Mouse (Mus musculus): ENCODE results near the gene Fitm1. TPM values are rescaled to one million over a fixed set of nuclear protein-coding genes. Genes with fewer than 3 reads are reported as not detected.

Fitm1 gene
- total and polyA plus RNA-seq, 2 experiments = 7.5 to 45.7 TPM

- DNase-seq (ENCODE audit: extremely low read depth, low read depth, low spot score) = no peak
- peak within 1 kb of the TSS; percentile 75 for H3K4me3 ChIP-seq (ENCODE audit: insufficient read depth, low read depth, low read length)
- 74% methylated on average over 7 of the region's 7 CpGs for WGBS
- H3K36me3 ChIP-seq (ENCODE audit: control insufficient read depth, insufficient read depth, low read length) = peaks cover 38% of the 10 kb centered on the region
- H3K79me2 ChIP-seq (ENCODE audit: control insufficient read depth, insufficient read depth, low read length) = peaks cover 2% of the 10 kb centered on the region; the same call in 1 of the 2 replicates
- no peak for TF ChIP-seq CTCF (IDR thresholded peaks at IDR 0.05; ENCODE audit: low read depth, low read length)
- TF ChIP-seq POLR2A (IDR thresholded peaks at IDR 0.05; ENCODE audit: extremely low read depth, insufficient read depth, low read length) = no peak
- H3K9ac ChIP-seq (ENCODE audit: low read depth, low read length) = peak within 1 kb of the TSS; percentile 83
- H3K27me3 ChIP-seq (ENCODE audit: control insufficient read depth, insufficient read depth, low read length) = no peaks in the 10 kb centered on the region
- H3K27ac ChIP-seq (replicated peaks; ENCODE audit: insufficient read depth, low read depth, low read length) = peak within 1 kb of the TSS; percentile 96
- H3K4me1 ChIP-seq (ENCODE audit: control insufficient read depth, insufficient read depth, low read length) = peaks cover 22% of the 10 kb centered on the region
Observed at GRCm38 (mm10) chr14:55603271-55603632, 27.8 kb downstream of the Fitm1 start, which contains the start of gene Irf9. TSS of gene Irf9 (plus strand) at chr14:55603571.

- peaks cover 39% of the 10 kb centered on the region for H3K36me3 ChIP-seq (ENCODE audit: control insufficient read depth, insufficient read depth, low read length)
- peaks cover 2% of the 10 kb centered on the region; the same call in 1 of the 2 replicates for H3K79me2 ChIP-seq (ENCODE audit: control insufficient read depth, insufficient read depth, low read length)
- 4% methylated on average over 19 of the region's 19 CpGs for WGBS
- H3K27ac ChIP-seq (replicated peaks; ENCODE audit: insufficient read depth, low read depth, low read length) = peak overlapping the region; percentile 96
- peak; percentile 96 for DNase-seq (ENCODE audit: extremely low read depth, low read depth, low spot score)
- peak overlapping the region; percentile 75 for H3K4me3 ChIP-seq (ENCODE audit: insufficient read depth, low read depth, low read length)
- H3K27me3 ChIP-seq (ENCODE audit: control insufficient read depth, insufficient read depth, low read length) = no peaks in the 10 kb centered on the region
- H3K9ac ChIP-seq (ENCODE audit: low read depth, low read length) = peak overlapping the region; percentile 83
- H3K4me1 ChIP-seq (ENCODE audit: control insufficient read depth, insufficient read depth, low read length) = peaks cover 22% of the 10 kb centered on the region
- TF ChIP-seq CTCF (IDR thresholded peaks at IDR 0.05; ENCODE audit: low read depth, low read length) (peak; percentile 94), POLR2A (IDR thresholded peaks at IDR 0.05; ENCODE audit: extremely low read depth, insufficient read depth, low read length) (peak; percentile 24)
Observed at GRCm38 (mm10) chr14:55603633-55604576, 28.5 kb downstream of the Fitm1 start.

DNA sequence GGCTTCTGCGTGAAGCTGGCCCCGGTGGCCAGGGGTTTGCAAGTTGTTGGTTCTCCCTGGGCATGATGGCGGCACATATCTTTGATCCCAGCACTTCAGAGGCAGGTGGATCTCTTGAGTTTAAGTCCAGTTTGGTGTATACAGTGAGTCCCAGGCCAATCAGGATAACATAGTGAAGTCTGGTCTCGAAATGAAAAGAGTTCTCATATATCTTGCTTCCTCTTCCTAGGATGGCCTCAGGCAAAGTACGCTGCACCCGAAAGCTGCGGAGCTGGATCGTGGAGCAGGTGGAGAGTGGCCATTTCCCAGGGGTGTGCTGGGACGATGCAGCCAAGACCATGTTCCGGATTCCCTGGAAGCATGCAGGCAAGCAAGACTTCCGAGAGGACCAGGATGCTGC, 29.4 kb downstream of the Fitm1 start:
- peaks cover 22% of the 10 kb centered on the region for H3K4me1 ChIP-seq (ENCODE audit: control insufficient read depth, insufficient read depth, low read length)
- DNase-seq (ENCODE audit: extremely low read depth, low read depth, low spot score) = no peak
- 81% methylated on average over 11 of the region's 11 CpGs for WGBS

GRCm38 (mm10) chr14:55605743-55606459, 30.5 kb downstream of the Fitm1 start:
- 91% methylated on average over 16 of the region's 16 CpGs for WGBS
- no peak for DNase-seq (ENCODE audit: extremely low read depth, low read depth, low spot score)
- no peak for TF ChIP-seq CTCF (IDR thresholded peaks at IDR 0.05; ENCODE audit: low read depth, low read length)
- no peak for TF ChIP-seq POLR2A (IDR thresholded peaks at IDR 0.05; ENCODE audit: extremely low read depth, insufficient read depth, low read length)
- Histone ChIP-seq H3K4me3 (ENCODE audit: insufficient read depth, low read depth, low read length) (no peak overlapping the region), H3K36me3 (ENCODE audit: control insufficient read depth, insufficient read depth, low read length) (peaks cover 39% of the 10 kb centered on the region), H3K79me2 (ENCODE audit: control insufficient read depth, insufficient read depth, low read length) (peaks cover 2% of the 10 kb centered on the region; the same call in 1 of the 2 replicates), H3K27me3 (ENCODE audit: control insufficient read depth, insufficient read depth, low read length) (no peaks in the 10 kb centered on the region), H3K4me1 (ENCODE audit: control insufficient read depth, insufficient read depth, low read length) (peaks cover 22% of the 10 kb centered on the region), H3K9ac (ENCODE audit: low read depth, low read length) (no peak overlapping the region), H3K27ac (replicated peaks; ENCODE audit: insufficient read depth, low read depth, low read length) (no peak overlapping the region)

More for the DNA sequence above, 29.4 kb downstream of the Fitm1 start:
- TF ChIP-seq POLR2A (IDR thresholded peaks at IDR 0.05; ENCODE audit: extremely low read depth, insufficient read depth, low read length) = no peak
- no peak for TF ChIP-seq CTCF (IDR thresholded peaks at IDR 0.05; ENCODE audit: low read depth, low read length)
- Histone ChIP-seq H3K9ac (ENCODE audit: low read depth, low read length) (peak overlapping the region; percentile 55), H3K36me3 (ENCODE audit: control insufficient read depth, insufficient read depth, low read length) (peaks cover 45% of the 10 kb centered on the region), H3K4me3 (ENCODE audit: insufficient read depth, low read depth, low read length) (peak overlapping the region; percentile 75), H3K27me3 (ENCODE audit: control insufficient read depth, insufficient read depth, low read length) (no peaks in the 10 kb centered on the region), H3K79me2 (ENCODE audit: control insufficient read depth, insufficient read depth, low read length) (peaks cover 2% of the 10 kb centered on the region; the same call in 1 of the 2 replicates), H3K27ac (replicated peaks; ENCODE audit: insufficient read depth, low read depth, low read length) (peak overlapping the region; percentile 96)

- Histone ChIP-seq H3K4me1 (ENCODE audit: control insufficient read depth, insufficient read depth, low read length) (peaks cover 14% of the 10 kb centered on the region), H3K9ac (ENCODE audit: low read depth, low read length) (no peak overlapping the region), H3K79me2 (ENCODE audit: control insufficient read depth, insufficient read depth, low read length) (no peaks in the 10 kb centered on the region; the same call in 1 of the 2 replicates), H3K4me3 (ENCODE audit: insufficient read depth, low read depth, low read length) (no peak overlapping the region), H3K27me3 (ENCODE audit: control insufficient read depth, insufficient read depth, low read length) (no peaks in the 10 kb centered on the region), H3K36me3 (ENCODE audit: control insufficient read depth, insufficient read depth, low read length) (peaks cover 35% of the 10 kb centered on the region), H3K27ac (replicated peaks; ENCODE audit: insufficient read depth, low read depth, low read length) (no peak overlapping the region)
- WGBS = 98% methylated on average over 6 of the region's 6 CpGs
- TF ChIP-seq CTCF (IDR thresholded peaks at IDR 0.05; ENCODE audit: low read depth, low read length) = no peak
- no peak for TF ChIP-seq POLR2A (IDR thresholded peaks at IDR 0.05; ENCODE audit: extremely low read depth, insufficient read depth, low read length)
- DNase-seq (ENCODE audit: extremely low read depth, low read depth, low spot score) = no peak
Observed at GRCm38 (mm10) chr14:55608339-55608738, 32.9 kb downstream of the Fitm1 start.
